Mouse (Mus musculus): ENCODE data around the gene Dnpep. TPM values are rescaled to one million over a fixed set of nuclear protein-coding genes. Genes with fewer than 3 reads are reported as not detected.

The Dnpep gene
- total and polyA plus RNA-seq, 3 experiments, result 35.9 to 59.3 TPM; not detected in 1

DNA sequence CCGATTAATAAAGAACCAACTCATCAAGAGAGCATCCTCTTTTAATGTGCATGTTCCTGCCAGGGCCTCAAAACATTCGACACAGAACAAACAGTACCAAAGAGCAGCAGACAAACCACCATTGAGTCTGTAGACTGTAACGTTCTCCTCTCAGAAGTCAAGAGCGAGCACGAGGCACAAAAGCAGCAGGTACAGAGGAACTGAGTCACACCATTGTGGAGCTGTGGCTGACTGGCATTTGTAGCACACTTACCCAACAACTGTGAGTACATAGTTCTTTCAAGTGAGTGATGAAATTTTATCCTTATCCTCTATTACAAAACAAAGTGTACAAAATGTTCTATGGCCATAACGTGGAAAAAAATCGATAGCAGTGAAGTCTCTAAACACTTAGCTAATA lies 32.9 kb downstream of the Dnpep start:
- H3K4me1 ChIP-seq (ENCODE audit: control insufficient read depth in 1 of 2, insufficient read depth in 2 of 2, low read length in 2 of 2), result no peaks in the 10 kb centered on the region
- no peak for DNase-seq (ENCODE audit: low read depth, low spot score)
- peaks cover 0 to 9% of the 10 kb centered on the region in 2 experiments; a peak in 2 of 4 replicates for H3K27me3 ChIP-seq (ENCODE audit: control insufficient read depth in 1 of 2, insufficient read depth in 2 of 2, low read length in 2 of 2)
- H3K9me3 ChIP-seq (replicated peaks; ENCODE audit: insufficient read depth, low read length), result no peaks in the 10 kb centered on the region
- no peaks in the 10 kb centered on the region for H3K79me2 ChIP-seq (ENCODE audit: control insufficient read depth, insufficient read depth, low read length, poor library complexity)
- H3K36me3 ChIP-seq (ENCODE audit: control insufficient read depth in 1 of 2, insufficient read depth in 2 of 2, low read length in 2 of 2), result no peaks in the 10 kb centered on the region
- no peak overlapping the region for H3K9ac ChIP-seq (ENCODE audit: control insufficient read depth, low read depth, low read length, poor library complexity, severe bottlenecking)
- no peak overlapping the region for H3K27ac ChIP-seq (ENCODE audit: control insufficient read depth, low read depth, low read length)
- H3K4me3 ChIP-seq (ENCODE audit: control insufficient read depth in 1 of 2, insufficient read depth in 1 of 2, low read depth in 2 of 2, low read length in 2 of 2), result no peak overlapping the region
- TF ChIP-seq POLR2A (IDR thresholded peaks at IDR 0.05; ENCODE audit: control insufficient read depth in 1 of 2, insufficient read depth in 1 of 2, low read depth in 1 of 2, low read length in 2 of 2, poor library complexity in 1 of 2) (no peak), USF2 (IDR thresholded peaks at IDR 0.05; ENCODE audit: borderline replicate concordance in 1 of 2, insufficient read depth in 1 of 2, low read depth in 1 of 2, low read length in 2 of 2) (no peak), HCFC1 (IDR thresholded peaks at IDR 0.05; ENCODE audit: low read depth, low read length) (no peak), RCOR1 (IDR thresholded peaks at IDR 0.05; ENCODE audit: low read depth, low read length) (no peak), RAD21 (IDR thresholded peaks at IDR 0.05; ENCODE audit: low read depth, low read length) (no peak), SIN3A (IDR thresholded peaks at IDR 0.05; ENCODE audit: low read length) (no peak), ZNF384 (IDR thresholded peaks at IDR 0.05; ENCODE audit: low read depth, low read length) (no peak)

DNA sequence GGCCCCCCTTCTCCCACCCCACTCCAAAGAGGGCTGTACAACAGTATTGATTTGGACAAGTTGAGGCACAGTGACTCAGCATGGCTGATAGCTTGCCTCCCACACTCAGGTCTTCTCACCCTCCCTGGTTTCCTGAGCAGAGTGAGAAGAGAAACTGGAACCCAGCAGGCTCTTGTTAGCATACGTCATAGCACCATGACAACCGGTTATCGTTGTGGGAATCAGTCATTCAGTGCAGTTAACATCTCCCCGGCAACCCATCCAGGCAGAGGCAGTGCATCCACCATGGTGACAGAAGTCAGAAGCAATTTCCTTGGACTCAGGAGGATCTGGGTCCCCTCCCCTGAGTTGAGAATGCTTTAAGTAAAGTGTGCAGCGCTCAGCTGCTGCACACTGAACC lies 34.8 kb downstream of the Dnpep start:
- Histone ChIP-seq H3K9ac (ENCODE audit: control insufficient read depth, low read depth, low read length, poor library complexity, severe bottlenecking) (no peak overlapping the region), H3K27ac (ENCODE audit: control insufficient read depth, low read depth, low read length) (no peak overlapping the region), H3K79me2 (ENCODE audit: control insufficient read depth, insufficient read depth, low read length, poor library complexity) (no peaks in the 10 kb centered on the region), H3K36me3 (ENCODE audit: control insufficient read depth in 1 of 2, insufficient read depth in 2 of 2, low read length in 2 of 2) (no peaks in the 10 kb centered on the region), H3K9me3 (replicated peaks; ENCODE audit: insufficient read depth, low read length) (no peaks in the 10 kb centered on the region), H3K27me3 (ENCODE audit: control insufficient read depth in 1 of 2, insufficient read depth in 2 of 2, low read length in 2 of 2) (peaks cover 0 to 9% of the 10 kb centered on the region in 2 experiments; a peak in 2 of 4 replicates), H3K4me3 (ENCODE audit: control insufficient read depth in 1 of 2, insufficient read depth in 1 of 2, low read depth in 2 of 2, low read length in 2 of 2) (no peak overlapping the region), H3K4me1 (ENCODE audit: control insufficient read depth in 1 of 2, insufficient read depth in 2 of 2, low read length in 2 of 2) (no peaks in the 10 kb centered on the region)
- TF ChIP-seq KAT2A (conservative IDR thresholded peaks at IDR 0.05; ENCODE audit: low read depth, low read length), result no peak
- no peak for TF ChIP-seq ETS1 (IDR thresholded peaks at IDR 0.05; ENCODE audit: low read depth, low read length)
- TF ChIP-seq ZMIZ1 (IDR thresholded peaks at IDR 0.05; ENCODE audit: low read depth, low read length), result no peak
- TF ChIP-seq ZKSCAN1 (IDR thresholded peaks at IDR 0.05; ENCODE audit: low read depth, low read length), result no peak
- no peak for DNase-seq (ENCODE audit: low read depth, low spot score)

DNA sequence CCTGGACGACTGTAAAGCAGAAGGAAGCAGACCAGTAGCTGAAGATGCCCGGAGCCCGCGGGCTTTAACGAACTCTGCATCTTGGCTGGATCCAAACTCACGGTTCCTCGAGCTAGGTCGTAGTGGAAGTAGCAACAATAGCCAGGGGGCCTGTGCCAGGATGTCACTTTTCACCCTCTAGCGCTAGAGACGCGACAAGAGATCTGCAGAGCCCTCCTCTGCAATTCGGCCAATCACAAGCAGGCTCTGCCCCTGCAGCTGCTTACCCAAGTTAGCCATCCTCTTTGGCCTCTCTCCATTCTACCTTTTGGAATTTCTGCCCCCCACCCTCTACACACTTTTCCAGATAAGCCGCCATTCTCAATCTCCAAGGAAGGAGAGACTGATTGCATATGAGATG lies 39.6 kb downstream of the Dnpep start, which contains the start of gene Resp18:
Gene Resp18 (minus strand): TSS at position 188 of the 400 bp plus-strand sequence.
- no peak within 1 kb of the TSS for H3K4me3 ChIP-seq (ENCODE audit: control insufficient read depth in 1 of 2, insufficient read depth in 1 of 2, low read depth in 2 of 2, low read length in 2 of 2)
- TF ChIP-seq MAZ (IDR thresholded peaks at IDR 0.05; ENCODE audit: low read depth, low read length), result no peak
- TF ChIP-seq UBTF (IDR thresholded peaks at IDR 0.05; ENCODE audit: borderline replicate concordance, insufficient read depth, low read depth, low read length), result no peak
- no peak for TF ChIP-seq HCFC1 (IDR thresholded peaks at IDR 0.05; ENCODE audit: low read depth, low read length)
- TF ChIP-seq TBP (IDR thresholded peaks at IDR 0.05; ENCODE audit: low read depth, low read length), result no peak
- TF ChIP-seq EP300 (IDR thresholded peaks at IDR 0.05; ENCODE audit: low read depth in 1 of 2, low read length in 2 of 2), result no peak
- no peak for TF ChIP-seq E2F4 (IDR thresholded peaks at IDR 0.05; ENCODE audit: borderline replicate concordance, low read depth, low read length)
- TF ChIP-seq USF2 (IDR thresholded peaks at IDR 0.05; ENCODE audit: borderline replicate concordance in 1 of 2, insufficient read depth in 1 of 2, low read depth in 1 of 2, low read length in 2 of 2), result no peak
- no peak for DNase-seq (ENCODE audit: low read depth, low spot score)
- H3K9ac ChIP-seq (ENCODE audit: control insufficient read depth, low read depth, low read length, poor library complexity, severe bottlenecking), result no peak within 1 kb of the TSS
- no peaks in the 10 kb centered on the region for H3K36me3 ChIP-seq (ENCODE audit: control insufficient read depth in 1 of 2, insufficient read depth in 2 of 2, low read length in 2 of 2)
- no peaks in the 10 kb centered on the region for H3K79me2 ChIP-seq (ENCODE audit: control insufficient read depth, insufficient read depth, low read length, poor library complexity)
- no peaks in the 10 kb centered on the region for H3K4me1 ChIP-seq (ENCODE audit: control insufficient read depth in 1 of 2, insufficient read depth in 2 of 2, low read length in 2 of 2)
- H3K9me3 ChIP-seq (replicated peaks; ENCODE audit: insufficient read depth, low read length), result no peaks in the 10 kb centered on the region
- H3K27me3 ChIP-seq (ENCODE audit: control insufficient read depth in 1 of 2, insufficient read depth in 2 of 2, low read length in 2 of 2), result peaks cover 0 to 1% of the 10 kb centered on the region in 2 experiments; a peak in 1 of 4 replicates
- no peak within 1 kb of the TSS for H3K27ac ChIP-seq (ENCODE audit: control insufficient read depth, low read depth, low read length)

Measured in MEL (cell line).